Mouse (Mus musculus): ENCODE measurements around the gene Epha2. TPM values are rescaled to one million over a fixed set of nuclear protein-coding genes. Genes with fewer than 3 reads are reported as not detected.

Gene Epha2
- total RNA-seq, 1 experiment from 2014 or later, result 18.8 TPM

GRCm38 (mm10) chr4:141329968-141330367, 28.9 kb downstream of the Epha2 start:
- no peak for DNase-seq

GRCm38 (mm10) chr4:141331446-141331845, 30.4 kb downstream of the Epha2 start:
- DNase-seq, result no peak

- DNase-seq, result no peak
Measured at GRCm38 (mm10) chr4:141332258-141332657, 31.2 kb downstream of the Epha2 start.

GRCm38 (mm10) chr4:141334695-141335094, 33.7 kb downstream of the Epha2 start:
- no peak for DNase-seq

GRCm38 (mm10) chr4:141335263-141335796, 34.3 kb downstream of the Epha2 start:
- no peak for DNase-seq

- no peak for DNase-seq
Measured at GRCm38 (mm10) chr4:141336196-141336595, 35.2 kb downstream of the Epha2 start.

GRCm38 (mm10) chr4:141337986-141338385, 36.9 kb downstream of the Epha2 start:
- no peak for DNase-seq

GRCm38 (mm10) chr4:141338853-141339252, 37.8 kb downstream of the Epha2 start:
- DNase-seq, result no peak

- no peak for DNase-seq
Measured at GRCm38 (mm10) chr4:141341477-141341876, 40.4 kb downstream of the Epha2 start.

GRCm38 (mm10) chr4:141343515-141343914, 42.5 kb downstream of the Epha2 start:
- DNase-seq, result no peak

GRCm38 (mm10) chr4:141345219-141345618, 44.2 kb downstream of the Epha2 start:
- no peak for DNase-seq

- DNase-seq, result peak; percentile 78
Measured at GRCm38 (mm10) chr4:141347365-141347797, 46.3 kb downstream of the Epha2 start.

GRCm38 (mm10) chr4:141348616-141349015, 47.6 kb downstream of the Epha2 start:
- no peak for DNase-seq

GRCm38 (mm10) chr4:141350015-141350414, 49.0 kb downstream of the Epha2 start:
- DNase-seq, result no peak

- DNase-seq, result no peak
Measured at GRCm38 (mm10) chr4:141351972-141352371, 50.9 kb downstream of the Epha2 start.

- DNase-seq, result no peak
Measured at GRCm38 (mm10) chr4:141352986-141353385, 51.9 kb downstream of the Epha2 start.

GRCm38 (mm10) chr4:141353868-141354267, 52.8 kb downstream of the Epha2 start:
- DNase-seq, result peak; percentile 68

- no peak for DNase-seq
Measured at GRCm38 (mm10) chr4:141357811-141358210, 56.8 kb downstream of the Epha2 start.

GRCm38 (mm10) chr4:141359222-141359621, 58.2 kb downstream of the Epha2 start:
- no peak for DNase-seq

- peak; percentile 77 for DNase-seq
Measured at GRCm38 (mm10) chr4:141360846-141361245, 59.8 kb downstream of the Epha2 start.

- peak; percentile 91 for DNase-seq
Measured at GRCm38 (mm10) chr4:141362937-141363548, 62.0 kb downstream of the Epha2 start.

GRCm38 (mm10) chr4:141365126-141365525, 64.1 kb downstream of the Epha2 start:
- DNase-seq, result peak; percentile 82

GRCm38 (mm10) chr4:141365876-141366275, 64.8 kb downstream of the Epha2 start:
- peak; percentile 62 for DNase-seq

Measured in adrenal gland, postnatal 14 days (tissue).